Mouse (Mus musculus): ENCODE results near the gene Hsbp1. TPM values are rescaled to one million over a fixed set of nuclear protein-coding genes. Genes with fewer than 3 reads are reported as not detected.
A peak's percentile ranks its signal among the peaks of the same experiment; 100 is the strongest.

Hsbp1 gene
- total RNA-seq, 2 experiments from 2014 or later: 168 to 176 TPM

DNA sequence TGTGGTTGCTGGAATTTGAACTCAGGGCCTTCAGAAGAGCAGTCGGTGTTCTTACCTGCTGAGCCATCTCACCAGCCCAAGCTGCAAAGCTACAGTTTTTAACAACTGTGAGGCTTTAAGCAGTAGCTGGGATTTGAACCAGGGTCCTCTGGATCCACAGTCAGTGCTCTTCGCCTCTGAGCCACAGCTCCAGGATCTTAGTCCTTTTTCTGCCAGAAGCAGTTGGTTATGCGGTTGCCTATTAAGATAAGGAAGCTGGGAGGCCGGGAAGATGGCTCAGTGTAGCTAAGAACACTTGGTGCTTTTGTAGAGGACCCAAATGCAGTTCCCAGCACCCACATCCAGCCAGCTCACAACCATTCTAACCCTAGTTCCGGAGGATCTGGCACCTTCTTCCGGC, 42.7 kb downstream of the Hsbp1 start:
- DNase-seq: no peak

DNA sequence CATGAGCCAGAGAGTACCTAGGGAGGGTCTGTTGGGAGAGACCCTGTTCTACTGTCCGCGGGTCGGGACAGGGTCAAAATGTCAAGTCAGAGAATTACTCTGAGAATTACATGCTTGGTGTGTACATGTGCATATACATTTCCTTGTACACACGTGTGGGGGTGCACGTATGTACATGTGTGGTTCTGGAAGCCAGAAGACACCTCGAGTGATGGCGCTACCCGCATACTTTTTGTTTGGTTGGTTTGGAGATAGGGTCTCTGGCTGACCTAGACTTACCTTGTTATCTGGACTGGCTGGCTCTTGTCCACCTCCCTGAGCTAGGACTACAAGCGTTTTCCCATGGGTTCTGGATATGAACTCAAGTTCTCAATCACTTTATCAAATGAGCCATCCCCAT, 49.8 kb downstream of the Hsbp1 start:
- no peak for DNase-seq

DNA sequence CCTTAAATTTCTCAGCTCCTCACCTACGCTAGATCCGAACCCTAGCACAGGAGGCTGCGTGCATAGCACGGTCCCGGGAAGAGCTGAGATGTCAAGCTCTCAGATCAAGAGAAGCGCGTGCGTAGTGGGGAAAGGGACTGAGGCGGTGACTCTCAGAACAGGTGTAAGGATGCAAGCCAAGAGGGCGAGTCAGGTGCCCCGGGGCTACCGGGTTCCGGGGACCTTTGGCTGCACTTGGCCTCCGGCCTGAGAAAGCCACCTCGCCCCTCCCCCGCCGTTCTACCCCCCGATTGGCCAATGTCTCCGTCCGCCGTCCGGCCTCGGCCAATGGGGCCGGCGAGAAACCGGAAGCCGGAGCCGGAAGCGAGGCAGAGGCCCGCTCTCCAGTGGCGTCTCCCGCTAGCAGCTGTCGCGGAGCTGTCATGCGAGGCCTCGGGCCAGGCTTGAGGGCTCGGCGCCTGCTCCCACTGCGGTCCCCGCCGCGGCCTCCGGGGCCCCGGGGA, 50.3 kb downstream of the Hsbp1 start, which contains the start of gene Mlycd:
TSS of gene Mlycd (plus strand) at position 355 of the 503 bp plus-strand sequence.
- DNase-seq: peak; percentile 98

DNA sequence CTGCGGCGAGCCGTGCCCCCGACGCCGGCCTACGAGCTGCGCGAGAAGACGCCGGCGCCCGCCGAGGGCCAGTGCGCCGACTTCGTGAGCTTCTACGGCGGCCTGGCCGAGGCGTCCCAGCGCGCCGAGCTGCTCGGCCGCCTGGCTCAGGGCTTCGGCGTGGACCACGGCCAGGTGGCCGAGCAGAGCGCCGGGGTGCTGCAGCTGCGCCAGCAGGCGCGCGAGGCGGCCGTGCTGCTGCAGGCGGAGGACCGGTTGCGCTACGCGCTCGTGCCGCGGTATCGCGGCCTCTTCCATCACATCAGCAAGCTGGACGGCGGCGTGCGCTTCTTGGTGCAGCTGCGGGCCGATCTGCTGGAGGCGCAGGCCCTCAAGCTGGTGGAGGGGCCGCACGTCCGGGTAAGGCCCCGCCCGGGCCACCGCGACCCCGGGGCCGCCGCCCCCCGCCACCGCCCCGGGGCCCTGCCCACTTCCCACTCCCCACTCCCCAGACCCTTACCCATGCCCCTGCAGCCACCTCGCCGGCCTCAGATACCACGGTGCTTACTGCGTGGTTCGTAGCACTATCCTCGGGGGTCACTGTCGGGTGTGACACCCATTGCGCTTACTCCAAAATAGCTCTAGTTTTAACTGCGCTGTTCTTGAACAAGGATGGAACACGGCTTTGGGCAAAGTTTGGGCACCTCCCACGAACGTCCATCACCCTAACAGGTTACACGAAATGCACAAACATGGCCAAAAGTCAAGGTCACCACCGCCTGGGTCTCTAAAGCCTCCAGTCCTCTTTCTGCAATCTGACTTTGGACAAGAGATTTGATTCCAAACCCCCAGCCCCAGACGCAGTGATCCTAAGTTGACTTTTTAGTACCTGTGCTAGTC, 51.0 kb downstream of the Hsbp1 start:
- peak; percentile 43 for DNase-seq

Other genes starting within 250 kb of the Hsbp1 start
- 10 to 100 TPM; 69.7 to 86.6 TPM for gene Mlycd, start 50.4 kb downstream of the Hsbp1 start, total RNA-seq (2021)
- gene Osgin1, start 89.6 kb downstream of the Hsbp1 start, total RNA-seq (2021): 10 to 100 TPM; 72.1 to 81.4 TPM
- gene Necab2, start 102.2 kb downstream of the Hsbp1 start, total RNA-seq (2021): 10 to 100 TPM in 1 of 2 experiments, 1 to 10 TPM in 1; 9.4 to 11.9 TPM
- not detected for gene Slc38a8, start 157.2 kb downstream of the Hsbp1 start, total RNA-seq (2021)
- 100 to 1,000 TPM; 103 to 114 TPM for gene Mbtps1, start 214.2 kb downstream of the Hsbp1 start, total RNA-seq (2021)
- gene Hsdl1, start 230.7 kb downstream of the Hsbp1 start, total RNA-seq (2021): 10 to 100 TPM; 24.8 to 28.0 TPM
- not detected for gene Dnaaf1, start 230.7 kb downstream of the Hsbp1 start, total RNA-seq (2021)